Mouse (Mus musculus) effector memory CD4-positive, alpha-beta T cell, adult 7 months (primary cell): ENCODE results near the gene Mrps18a. TPM values are rescaled to one million over a fixed set of nuclear protein-coding genes. Genes with fewer than 3 reads are reported as not detected.

Experiments used
- polyA plus RNA-seq: library from polyadenylated mRNA; unstranded; fragments of 100-300 nt; shearing (Covaris generic); gene quantifications from one replicate; pipeline ENCODE4 v1.2.1, GENCODE M21; 2017

Gene Mrps18a
- 75.2 TPM for polyA plus RNA-seq

DNA sequence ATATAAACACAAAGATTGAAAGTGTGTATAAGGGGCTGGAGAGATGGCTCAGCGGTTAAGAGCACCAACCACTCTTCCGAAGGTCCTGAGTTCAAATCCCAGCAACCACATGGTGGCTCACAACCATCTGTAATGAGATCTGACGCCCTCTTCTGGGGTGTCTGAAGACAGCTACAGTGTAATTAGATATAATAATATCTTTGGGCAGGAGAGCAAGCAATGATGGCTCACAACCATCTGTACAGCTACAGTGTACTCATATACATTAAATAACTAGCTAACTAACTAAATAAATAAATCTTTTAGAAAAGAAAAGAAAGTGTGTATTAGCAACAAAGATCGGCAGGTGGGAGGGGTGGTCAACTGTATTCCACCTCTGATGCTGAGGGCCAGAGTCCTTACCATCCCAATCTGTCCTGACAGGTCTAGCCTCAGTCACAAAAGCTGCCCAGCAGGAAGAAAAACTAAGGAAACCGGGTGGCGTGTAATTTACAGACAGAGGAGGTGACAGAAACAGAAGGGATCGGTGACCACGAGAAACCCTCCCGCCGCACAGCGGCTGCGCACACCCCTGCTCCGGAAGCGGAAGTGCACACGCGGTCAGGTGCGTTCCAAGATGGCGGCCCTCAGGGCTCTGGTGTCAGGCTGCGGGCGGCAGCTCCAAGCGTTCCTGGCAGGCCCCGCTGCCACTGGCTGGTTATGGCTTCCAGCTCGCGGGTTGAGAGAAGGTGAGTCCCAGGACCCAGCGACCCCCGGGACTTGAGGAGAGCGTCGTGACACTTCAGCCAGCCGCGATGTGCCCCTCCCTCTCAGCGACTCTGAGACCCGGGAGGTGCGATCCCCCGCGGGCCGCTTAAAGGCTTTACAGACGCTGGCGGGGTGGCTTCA is at the start of gene Mrps18a:
TSS of gene Mrps18a (plus strand) at position 585 of the 888 bp plus-strand sequence.

DNA sequence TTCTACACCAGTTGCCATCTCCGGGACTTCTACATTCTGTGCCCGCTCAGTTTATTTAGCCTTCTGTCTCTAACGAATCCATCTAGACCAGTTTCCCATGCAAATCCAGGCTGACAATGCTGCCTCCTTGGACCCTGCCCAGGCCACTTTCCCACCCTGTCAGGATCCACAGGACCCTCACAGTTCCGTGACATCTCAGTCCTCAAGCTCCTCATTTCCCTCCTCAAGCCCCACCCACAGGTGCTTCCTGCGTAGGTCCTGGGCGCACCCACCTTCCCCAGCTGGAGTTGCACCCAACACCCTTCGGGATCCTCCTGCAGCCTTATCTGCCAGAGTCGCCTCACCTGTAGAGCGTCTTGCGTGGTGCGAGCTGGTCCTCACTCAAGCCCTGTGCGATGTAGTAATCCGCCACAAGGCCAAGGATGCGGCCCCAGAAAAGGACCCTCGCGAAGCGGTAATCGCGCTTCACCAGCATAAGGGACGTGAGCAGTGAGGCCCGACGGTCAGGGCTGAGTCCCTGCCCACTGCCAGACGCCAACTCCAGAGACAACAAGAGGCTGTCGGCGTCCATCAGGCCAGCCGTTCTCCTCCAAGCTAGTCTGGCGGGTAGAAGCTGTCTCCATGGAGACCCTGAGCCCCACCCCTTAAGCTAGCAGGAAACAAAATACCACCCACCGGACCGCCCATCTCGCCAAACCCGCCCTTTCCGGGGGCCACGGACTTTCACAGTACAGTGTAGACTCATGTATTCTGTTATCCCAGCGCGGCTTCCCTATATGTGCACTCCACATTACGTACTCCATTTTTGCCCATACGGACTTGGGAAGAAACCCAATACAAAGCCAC is 33.0 kb downstream of the Mrps18a start, which contains the start of gene Rsph9:
TSS of gene Rsph9 (minus strand) at position 639 of the 846 bp plus-strand sequence.

DNA sequence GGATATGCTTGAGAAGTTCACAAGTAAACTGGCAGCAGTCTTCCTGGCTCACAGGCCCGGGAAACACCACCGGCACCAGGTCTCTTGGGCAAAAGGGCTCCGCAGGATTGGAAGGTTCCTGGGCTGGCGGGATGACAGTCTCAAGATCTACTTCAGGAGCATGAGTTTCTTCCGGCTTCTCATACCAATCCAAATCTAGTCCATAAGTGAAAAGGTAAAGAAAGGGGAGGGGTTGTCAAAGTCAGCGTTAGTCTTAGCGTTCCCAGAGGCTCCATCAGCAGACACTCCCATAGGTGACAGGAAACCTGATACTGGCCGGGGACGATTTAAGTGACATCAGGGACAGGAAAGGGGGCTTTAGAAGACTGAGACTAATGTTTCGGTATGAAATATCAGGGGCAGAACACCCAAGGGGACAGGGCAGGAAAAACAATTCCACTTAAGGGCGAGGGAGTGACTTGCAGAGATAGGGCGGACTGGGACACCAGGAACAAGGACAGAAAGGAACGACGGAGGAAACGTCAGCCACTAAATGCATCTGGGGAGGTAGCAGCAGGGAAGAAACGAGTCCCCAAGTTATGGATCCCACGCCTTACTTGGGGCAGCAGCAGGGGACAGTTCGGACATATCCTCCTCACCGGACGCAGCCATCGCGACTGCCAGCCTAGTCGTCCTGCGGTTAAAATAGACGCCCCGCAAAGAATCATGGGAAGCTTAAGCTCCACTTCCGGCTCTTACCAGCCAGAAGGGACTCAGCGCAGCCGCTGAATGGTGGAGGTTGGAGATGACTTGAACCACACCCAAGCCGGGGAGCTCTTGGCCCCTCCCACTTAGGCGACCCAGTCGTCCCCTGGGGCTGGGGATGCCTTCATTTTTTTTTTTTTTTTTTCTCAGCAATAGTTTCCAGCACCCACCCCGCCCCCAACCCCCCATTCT is 42.3 kb downstream of the Mrps18a start, which contains the start of gene Mad2l1bp:
TSS of gene Mad2l1bp (minus strand) at position 707 of the 936 bp plus-strand sequence.

DNA sequence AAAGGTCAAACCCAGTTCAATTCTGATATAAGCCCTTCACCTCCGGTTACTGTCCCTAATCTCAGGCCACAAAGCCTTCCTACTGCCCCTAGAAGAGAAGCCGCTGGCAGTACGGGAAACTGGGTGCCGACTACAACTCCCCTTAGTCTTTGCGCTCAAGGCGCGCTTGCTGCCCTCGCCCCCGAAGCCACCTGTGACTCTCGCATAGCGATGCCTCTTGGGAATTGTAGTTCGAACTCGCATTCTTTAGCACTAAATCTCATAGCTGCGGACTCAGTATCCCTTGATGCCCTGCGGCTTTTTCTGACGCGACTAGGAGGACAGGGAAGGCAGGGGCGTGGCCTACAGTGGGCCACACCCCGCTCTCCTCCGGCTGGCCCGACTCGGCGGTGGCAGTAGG is 49.9 kb downstream of the Mrps18a start, which contains the start of gene Gtpbp2:
TSS of gene Gtpbp2 (plus strand) at position 347 of the 400 bp plus-strand sequence.

Other genes starting within 250 kb of the Mrps18a start
- 2.8 TPM for gene Vegfa, start 78.6 kb upstream of the Mrps18a start, polyA plus RNA-seq
- 1.0 TPM for gene Rsph9, start 33.2 kb downstream of the Mrps18a start, polyA plus RNA-seq
- 35.9 TPM for gene Mad2l1bp, start 42.6 kb downstream of the Mrps18a start, polyA plus RNA-seq
- 62.6 TPM for gene Gtpbp2, start 50.0 kb downstream of the Mrps18a start, polyA plus RNA-seq
- gene Polh, start 91.7 kb downstream of the Mrps18a start, polyA plus RNA-seq: 3.1 TPM
- 23.4 TPM for gene Xpo5, start 91.8 kb downstream of the Mrps18a start, polyA plus RNA-seq
- gene Polr1c, start 137.1 kb downstream of the Mrps18a start, polyA plus RNA-seq: 69.3 TPM
- 150 TPM for gene Yipf3, start 137.1 kb downstream of the Mrps18a start, polyA plus RNA-seq
- gene Lrrc73, start 142.5 kb downstream of the Mrps18a start, polyA plus RNA-seq: not detected
- gene Tjap1, start 172.0 kb downstream of the Mrps18a start, polyA plus RNA-seq: 57.7 TPM
- not detected for gene Dlk2, start 186.4 kb downstream of the Mrps18a start, polyA plus RNA-seq
- gene Abcc10, start 217.4 kb downstream of the Mrps18a start, polyA plus RNA-seq: 6.7 TPM